Mouse (Mus musculus): ENCODE measurements around the gene Krt83. TPM values are rescaled to one million over a fixed set of nuclear protein-coding genes. Genes with fewer than 3 reads are reported as not detected.

Krt83 gene
- polyA plus RNA-seq, 1 experiment from 2014 or later: not detected

- Histone ChIP-seq H3K4me3 (replicated peaks) (no peak overlapping the region), H3K4me1 (replicated peaks) (no peaks in the 10 kb centered on the region), H3K36me3 (no peaks in the 10 kb centered on the region), H3K27me3 (peaks cover 34% of the 10 kb centered on the region), H3K9ac (no peak overlapping the region), H3K9me3 (replicated peaks) (no peaks in the 10 kb centered on the region), H3K27ac (no peak overlapping the region), H3K4me2 (no peak overlapping the region)
- ATAC-seq (ENCODE audit: low read depth) (no peak), DNase-seq (no peak)
- WGBS (ENCODE audit: insufficient replicate concordance): 62% methylated on average over 4 of the region's 4 CpGs
These were observed 50.5 kb downstream of the Krt83 start for GRCm38 (mm10) chr15:101440837-101441236.

DNA sequence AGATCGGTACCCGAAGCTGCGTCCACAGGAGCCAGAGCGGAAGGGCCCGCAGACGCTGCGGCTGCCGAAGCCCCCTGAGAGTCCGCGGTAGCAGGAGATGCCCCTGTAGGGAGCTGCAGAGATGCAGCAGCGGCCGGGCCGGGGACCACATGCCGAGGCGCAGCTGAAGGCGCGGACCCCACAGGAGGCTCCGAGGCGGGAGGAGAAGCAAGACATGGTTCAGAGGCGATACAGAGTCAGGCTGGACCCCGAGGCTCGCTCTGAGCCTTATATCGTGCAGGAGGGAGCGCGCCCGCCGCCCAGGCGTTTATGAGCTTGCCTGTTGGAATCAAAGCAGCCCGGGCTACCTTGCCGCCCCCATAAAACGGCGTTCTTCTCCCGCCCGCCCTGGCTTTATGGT is 52.8 kb downstream of the Krt83 start, which contains the start of gene Krt87:
Gene Krt87, minus strand, starts transcription at position 250 of the 400 bp plus-strand sequence.
- 5% methylated on average over 34 of the region's 34 CpGs for WGBS (ENCODE audit: insufficient replicate concordance)
- Histone ChIP-seq H3K9ac (no peak within 1 kb of the TSS), H3K4me1 (replicated peaks) (no peaks in the 10 kb centered on the region), H3K4me3 (replicated peaks) (no peak within 1 kb of the TSS), H3K4me2 (no peak within 1 kb of the TSS), H3K36me3 (no peaks in the 10 kb centered on the region), H3K27ac (no peak within 1 kb of the TSS), H3K9me3 (replicated peaks) (no peaks in the 10 kb centered on the region), H3K27me3 (peaks cover 34% of the 10 kb centered on the region)
- DNase-seq (no peak), ATAC-seq (ENCODE audit: low read depth) (no peak)

DNA sequence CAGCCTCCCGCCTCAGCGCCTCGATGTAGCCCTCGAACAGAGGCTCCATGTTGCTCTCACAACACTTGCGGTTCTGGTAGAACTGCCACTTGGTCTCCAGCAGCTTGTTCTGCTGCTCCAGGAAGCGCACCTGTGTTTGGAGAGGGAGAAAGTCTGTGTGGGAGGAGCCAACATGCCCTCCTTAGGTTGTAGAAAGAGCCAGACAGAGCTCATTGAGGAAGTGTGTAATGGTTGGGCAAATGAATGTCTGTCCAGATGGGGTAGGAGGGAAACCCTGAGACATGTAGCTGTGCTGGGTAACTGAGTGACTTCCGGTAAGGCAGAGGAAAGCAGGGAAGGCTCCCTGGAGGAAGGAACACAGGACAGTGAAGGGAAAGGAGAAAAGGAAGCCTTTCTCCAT is 54.7 kb downstream of the Krt83 start:
- no peaks in the 10 kb centered on the region for H3K9me3 ChIP-seq (replicated peaks)
- no peak overlapping the region for H3K27ac ChIP-seq
- WGBS (ENCODE audit: insufficient replicate concordance): 69% methylated on average over 7 of the region's 7 CpGs
- H3K9ac ChIP-seq: no peak overlapping the region
- peaks cover 34% of the 10 kb centered on the region for H3K27me3 ChIP-seq
- H3K4me3 ChIP-seq (replicated peaks): no peak overlapping the region
- no peak overlapping the region for H3K4me2 ChIP-seq
- H3K4me1 ChIP-seq (replicated peaks): no peaks in the 10 kb centered on the region
- ATAC-seq (ENCODE audit: low read depth) (no peak), DNase-seq (no peak)
- H3K36me3 ChIP-seq: no peaks in the 10 kb centered on the region

Other genes with a start within 250 kb of the Krt83 start
- 0.43 and 0.56 TPM in 2 replicates for gene Nr4a1, start 237.2 kb downstream of the Krt83 start, polyA plus RNA-seq (2015; fragmentation: Nextera tagmentation; extraction: Ambion mirVana)
- 29.6 and 31.7 TPM in 2 replicates for gene Atg101, start 207.2 kb downstream of the Krt83 start, polyA plus RNA-seq (2015; fragmentation: Nextera tagmentation; extraction: Ambion mirVana)
- 0.13 and 0.22 TPM in 2 replicates for gene 6030408B16Rik, start 198.3 kb downstream of the Krt83 start, polyA plus RNA-seq (2015; fragmentation: Nextera tagmentation; extraction: Ambion mirVana)
- 0.10 TPM in 2 replicates for gene Krt80, start 121.3 kb downstream of the Krt83 start, polyA plus RNA-seq (2015; fragmentation: Nextera tagmentation; extraction: Ambion mirVana)
- gene Krt7, start 80.5 kb downstream of the Krt83 start, polyA plus RNA-seq (2015; fragmentation: Nextera tagmentation; extraction: Ambion mirVana): 2.9 and 5.1 TPM in 2 replicates
- not detected in 2 replicates for gene Krt87, start 52.7 kb downstream of the Krt83 start, polyA plus RNA-seq (2015; fragmentation: Nextera tagmentation; extraction: Ambion mirVana)
- gene Krt88, start 43.8 kb downstream of the Krt83 start, polyA plus RNA-seq (2015; fragmentation: Nextera tagmentation; extraction: Ambion mirVana): not detected in 2 replicates
- gene Krt81, start 27.8 kb downstream of the Krt83 start, polyA plus RNA-seq (2015; fragmentation: Nextera tagmentation; extraction: Ambion mirVana): not detected in 2 replicates
- not detected in 2 replicates for gene Krt86, start 18.0 kb downstream of the Krt83 start, polyA plus RNA-seq (2015; fragmentation: Nextera tagmentation; extraction: Ambion mirVana)
- gene Gm49425, start 25.7 kb upstream of the Krt83 start, polyA plus RNA-seq (2015; fragmentation: Nextera tagmentation; extraction: Ambion mirVana): not detected in 2 replicates
- gene Krt84, start 41.3 kb upstream of the Krt83 start, polyA plus RNA-seq (2015; fragmentation: Nextera tagmentation; extraction: Ambion mirVana): not detected in 2 replicates
- gene Krt82, start 59.2 kb upstream of the Krt83 start, polyA plus RNA-seq (2015; fragmentation: Nextera tagmentation; extraction: Ambion mirVana): not detected in 2 replicates
- gene Krt90, start 71.4 kb upstream of the Krt83 start, polyA plus RNA-seq (2015; fragmentation: Nextera tagmentation; extraction: Ambion mirVana): not detected in 2 replicates
- not detected in 2 replicates for gene Krt75, start 82.4 kb upstream of the Krt83 start, polyA plus RNA-seq (2015; fragmentation: Nextera tagmentation; extraction: Ambion mirVana)
- not detected in 2 replicates for gene Gm5414, start 136.7 kb upstream of the Krt83 start, polyA plus RNA-seq (2015; fragmentation: Nextera tagmentation; extraction: Ambion mirVana)
- gene Gm5478, start 155.9 kb upstream of the Krt83 start, polyA plus RNA-seq (2015; fragmentation: Nextera tagmentation; extraction: Ambion mirVana): not detected in 2 replicates
- gene Krt6b, start 188.8 kb upstream of the Krt83 start, polyA plus RNA-seq (2015; fragmentation: Nextera tagmentation; extraction: Ambion mirVana): not detected in 2 replicates
- 0.05 and 0.09 TPM in 2 replicates for gene Krt6a, start 202.8 kb upstream of the Krt83 start, polyA plus RNA-seq (2015; fragmentation: Nextera tagmentation; extraction: Ambion mirVana)
- 0.63 and 0.69 TPM in 2 replicates for gene Krt5, start 221.4 kb upstream of the Krt83 start, polyA plus RNA-seq (2015; fragmentation: Nextera tagmentation; extraction: Ambion mirVana)

All from liver, embryonic 13.5 days (tissue).